Mouse (Mus musculus): ENCODE results near the gene Lrba.

The Lrba gene

GRCm38 (mm10) chr3:86224564-86225421 is at the start of gene Lrba:
Gene Lrba, plus strand, starts transcription at chr3:86224680.
- no peak for DNase-seq (ENCODE audit: extremely low read depth, low read depth, low spot score)

DNA sequence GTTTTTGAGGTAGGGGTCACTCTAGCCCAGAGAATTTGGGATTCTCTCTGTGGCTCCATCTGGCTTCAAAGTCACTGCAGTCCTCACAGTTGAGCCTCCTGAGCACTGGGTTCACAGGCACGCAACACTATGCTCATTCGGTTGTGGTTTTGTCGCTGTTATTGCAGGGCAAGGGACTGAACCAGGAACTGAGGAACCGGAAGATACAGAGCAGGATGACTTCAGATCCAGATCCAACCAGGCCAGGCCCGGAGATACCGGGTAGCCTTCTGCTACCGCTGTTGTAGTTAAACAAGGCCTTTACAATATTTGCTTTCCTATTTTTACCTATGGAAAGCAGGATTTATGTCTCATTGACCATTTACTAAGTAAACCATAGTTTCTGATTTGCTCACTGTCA is 44.8 kb upstream of the Lrba start:
- DNase-seq (ENCODE audit: extremely low read depth, low read depth, low spot score), result no peak

- DNase-seq (ENCODE audit: extremely low read depth, low read depth, low spot score), result no peak
These were observed 43.4 kb upstream of the Lrba start for GRCm38 (mm10) chr3:86181107-86181506.

GRCm38 (mm10) chr3:86184546-86184945 is 39.9 kb upstream of the Lrba start:
- DNase-seq (ENCODE audit: extremely low read depth, low read depth, low spot score), result no peak

DNA sequence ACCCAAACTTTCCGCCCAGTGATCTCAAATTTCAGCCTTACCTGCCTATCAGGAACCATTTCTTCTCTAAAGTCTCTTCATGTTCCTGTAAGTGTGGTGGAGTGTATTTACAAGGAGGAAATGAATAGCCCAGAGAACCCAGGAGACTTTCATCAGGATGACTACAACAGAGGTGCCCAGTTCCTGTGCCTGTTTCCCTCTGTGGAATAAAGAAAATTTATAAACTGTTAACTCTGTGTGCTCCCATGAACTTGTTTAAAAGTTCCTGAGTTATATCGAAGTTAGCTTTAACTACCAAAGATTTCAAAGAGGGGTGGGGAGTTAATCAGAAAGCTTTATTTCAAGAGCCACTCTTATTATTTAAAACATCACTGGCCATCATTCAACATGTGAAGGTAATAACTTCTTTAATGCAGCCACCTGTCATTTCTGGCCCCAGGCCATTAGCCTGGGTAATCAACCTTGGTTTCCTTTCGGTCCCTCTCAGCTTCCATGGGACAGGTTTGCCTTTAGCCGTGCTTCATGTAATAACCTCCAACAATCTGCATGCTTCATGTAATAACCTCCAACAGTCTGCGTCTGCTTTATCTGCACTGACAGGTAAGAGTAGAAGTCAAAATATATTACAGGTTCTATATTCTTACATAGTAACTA is 36.6 kb upstream of the Lrba start:
- DNase-seq (ENCODE audit: extremely low read depth, low read depth, low spot score), result no peak

GRCm38 (mm10) chr3:86195981-86196380 is 28.5 kb upstream of the Lrba start:
- DNase-seq (ENCODE audit: extremely low read depth, low read depth, low spot score), result no peak

DNA sequence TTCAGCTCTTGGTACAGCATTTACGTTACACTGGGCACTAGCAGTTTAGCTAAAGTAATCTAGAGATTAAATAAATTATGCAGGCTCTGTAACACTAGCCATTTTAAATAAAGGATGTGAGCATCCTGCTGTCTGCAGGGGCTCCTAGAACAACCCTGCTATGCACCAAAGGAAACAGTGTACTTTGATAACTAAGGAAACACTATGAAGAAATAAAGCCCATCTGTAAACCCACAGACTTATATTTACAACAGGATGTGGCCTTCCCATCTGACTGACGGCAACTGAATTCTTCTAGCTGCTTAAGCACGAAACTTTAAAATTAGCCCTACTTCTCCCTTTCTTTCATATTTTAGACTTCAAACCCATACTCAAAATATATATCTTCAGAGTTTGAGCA is 28.0 kb upstream of the Lrba start:
- DNase-seq (ENCODE audit: extremely low read depth, low read depth, low spot score), result no peak

DNA sequence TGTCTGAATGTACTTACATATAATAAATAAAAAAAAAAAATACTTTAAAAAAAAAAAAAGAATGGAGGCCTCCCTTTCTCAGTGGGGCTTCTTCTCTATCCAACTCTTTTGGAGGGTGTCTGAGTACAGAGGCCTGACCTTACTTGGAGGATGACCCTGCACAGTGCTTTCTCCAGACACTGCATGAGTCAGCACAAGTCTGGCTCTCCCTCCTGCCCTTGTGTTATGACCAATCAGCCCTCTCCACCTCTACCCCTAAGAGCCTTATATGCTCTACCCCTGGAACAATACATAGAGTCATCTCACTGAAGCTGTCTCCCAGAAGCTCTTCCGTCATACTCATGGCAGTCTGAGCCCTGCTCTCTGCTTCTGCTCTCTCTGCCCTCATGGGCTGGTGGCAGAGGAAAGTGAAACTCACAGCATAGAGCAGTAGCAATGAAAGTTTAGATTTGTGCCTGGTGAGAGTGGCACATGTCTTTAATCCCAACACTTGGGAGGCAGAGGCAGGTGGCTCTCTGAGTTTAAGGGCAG is 22.8 kb upstream of the Lrba start:
- no peak for DNase-seq (ENCODE audit: extremely low read depth, low read depth, low spot score)

DNA sequence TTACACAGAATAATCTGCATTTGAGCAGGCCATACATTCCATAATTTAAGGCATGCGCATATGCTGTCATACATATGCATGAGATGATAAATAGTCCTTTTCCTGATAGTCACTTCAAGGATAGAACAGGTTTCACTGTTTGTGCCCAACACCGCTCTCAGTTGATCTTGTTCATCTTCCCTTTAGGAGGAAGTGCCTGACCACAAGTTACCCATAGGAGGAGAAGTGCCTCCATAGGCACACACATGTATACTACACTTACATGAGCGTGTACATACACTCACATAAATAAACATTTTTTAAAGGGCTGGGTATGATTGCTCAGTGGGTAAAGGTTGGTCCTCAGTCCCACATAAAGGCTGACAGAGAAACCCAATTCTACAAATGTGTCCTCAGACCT is 22.0 kb upstream of the Lrba start:
- DNase-seq (ENCODE audit: extremely low read depth, low read depth, low spot score), result no peak

- no peak for DNase-seq (ENCODE audit: extremely low read depth, low read depth, low spot score)
These were observed 19.7 kb upstream of the Lrba start for GRCm38 (mm10) chr3:86204608-86205358.

DNA sequence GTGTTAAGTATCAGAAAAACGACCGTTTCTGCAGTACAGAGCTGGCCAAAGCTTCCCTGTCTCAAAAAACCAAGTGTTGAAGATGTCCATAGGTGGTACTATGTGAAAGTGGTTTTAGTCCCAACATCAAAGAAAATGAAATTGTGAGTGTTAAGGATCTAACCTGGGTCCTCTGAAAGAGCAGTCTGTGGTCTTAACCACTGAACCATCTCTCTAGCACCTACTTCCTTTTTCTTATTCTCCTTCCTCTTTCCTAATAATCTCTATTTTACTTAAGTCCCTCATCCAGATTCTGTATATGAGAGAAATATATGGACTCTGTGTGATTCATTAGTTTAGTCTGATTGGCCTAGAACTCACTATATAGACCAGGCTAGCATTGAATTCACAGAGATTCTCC is 17.9 kb upstream of the Lrba start:
- no peak for DNase-seq (ENCODE audit: extremely low read depth, low read depth, low spot score)

- no peak for DNase-seq (ENCODE audit: extremely low read depth, low read depth, low spot score)
These were observed 14.1 kb upstream of the Lrba start for GRCm38 (mm10) chr3:86210267-86210939.

DNA sequence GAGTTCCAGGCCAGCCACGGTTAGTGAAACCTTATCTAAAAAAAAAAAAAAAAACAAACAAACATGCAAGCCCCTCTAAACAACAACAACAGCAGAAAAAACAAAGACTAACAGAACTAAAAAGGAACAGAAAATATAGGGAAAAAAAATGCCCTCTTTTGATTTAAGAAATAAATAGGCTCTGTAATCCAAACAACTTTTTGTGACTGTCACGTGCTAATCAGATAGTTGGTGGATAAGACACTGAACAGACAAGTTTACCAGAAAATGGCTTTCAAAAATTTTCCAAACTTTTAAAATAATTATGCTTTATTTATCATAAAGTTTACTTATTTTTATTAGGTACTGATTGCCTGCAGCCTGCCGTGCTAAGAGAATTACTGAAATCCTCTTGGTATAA is 13.5 kb upstream of the Lrba start:
- DNase-seq (ENCODE audit: extremely low read depth, low read depth, low spot score), result no peak

DNA sequence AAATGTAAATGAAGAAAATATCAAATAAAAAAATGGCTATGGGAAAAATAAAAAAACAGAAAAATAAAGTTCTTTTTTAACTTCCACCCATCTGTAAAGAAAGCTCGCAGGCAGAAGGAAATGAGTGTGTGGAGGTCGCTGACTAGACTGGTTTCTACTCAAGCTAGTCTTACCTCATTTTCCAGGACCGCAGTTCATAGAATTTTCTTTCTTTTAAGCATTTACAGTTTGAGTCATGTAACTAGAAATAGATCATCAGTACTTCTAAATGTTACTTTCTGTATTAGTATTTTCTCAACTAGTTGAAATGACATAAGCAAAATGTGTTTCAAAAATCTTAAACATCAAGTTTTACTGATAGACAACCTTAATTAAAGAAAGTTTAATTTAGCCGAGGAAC is 10.2 kb upstream of the Lrba start:
- DNase-seq (ENCODE audit: extremely low read depth, low read depth, low spot score), result no peak

GRCm38 (mm10) chr3:86223634-86224313 is 706 bp upstream of the Lrba start:
- no peak for DNase-seq (ENCODE audit: extremely low read depth, low read depth, low spot score)

DNA sequence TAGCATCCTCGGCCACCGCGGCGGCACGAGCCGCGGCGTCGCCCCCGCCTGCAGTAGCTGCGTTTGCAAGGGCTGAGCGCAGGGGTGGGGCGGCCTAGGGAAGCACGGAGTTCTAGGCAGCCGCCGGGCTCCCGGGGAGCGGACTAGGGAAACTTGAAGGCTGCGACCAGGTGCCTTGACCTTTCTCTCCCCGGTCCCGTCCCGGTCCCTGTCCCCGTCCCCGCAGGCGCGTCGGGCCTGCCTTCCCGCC is 241 bp upstream of the Lrba start:
- no peak for DNase-seq (ENCODE audit: extremely low read depth, low read depth, low spot score)

DNA sequence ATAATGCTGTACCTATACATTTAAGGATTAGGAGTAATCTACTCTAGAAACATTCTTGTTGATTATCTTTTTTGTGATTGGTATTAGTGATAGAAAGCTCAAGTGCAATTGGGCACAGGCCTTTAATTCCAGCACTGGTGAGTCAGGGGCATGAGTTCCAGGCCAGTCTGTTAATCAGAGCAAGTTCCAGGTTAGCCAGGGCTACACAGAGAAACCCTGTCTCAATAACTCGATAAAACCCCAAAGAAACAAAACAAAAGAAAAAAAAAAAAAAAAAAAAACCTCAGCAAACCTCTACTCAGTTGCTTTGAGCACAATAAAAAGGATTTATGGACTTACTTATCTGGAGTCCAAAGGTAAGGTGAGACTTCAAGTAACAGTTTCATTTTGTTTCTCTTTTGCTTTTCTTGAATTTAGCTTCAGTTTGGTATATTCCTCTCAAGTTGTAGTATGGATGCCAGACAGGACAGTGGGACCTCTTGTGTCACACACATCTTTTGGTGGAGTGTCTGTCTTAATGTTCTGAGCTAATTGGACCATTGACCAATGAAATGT is 7.1 kb downstream of the Lrba start:
- no peak for DNase-seq (ENCODE audit: extremely low read depth, low read depth, low spot score)

GRCm38 (mm10) chr3:86247193-86247592 is 22.7 kb downstream of the Lrba start:
- no peak for DNase-seq (ENCODE audit: extremely low read depth, low read depth, low spot score)

DNA sequence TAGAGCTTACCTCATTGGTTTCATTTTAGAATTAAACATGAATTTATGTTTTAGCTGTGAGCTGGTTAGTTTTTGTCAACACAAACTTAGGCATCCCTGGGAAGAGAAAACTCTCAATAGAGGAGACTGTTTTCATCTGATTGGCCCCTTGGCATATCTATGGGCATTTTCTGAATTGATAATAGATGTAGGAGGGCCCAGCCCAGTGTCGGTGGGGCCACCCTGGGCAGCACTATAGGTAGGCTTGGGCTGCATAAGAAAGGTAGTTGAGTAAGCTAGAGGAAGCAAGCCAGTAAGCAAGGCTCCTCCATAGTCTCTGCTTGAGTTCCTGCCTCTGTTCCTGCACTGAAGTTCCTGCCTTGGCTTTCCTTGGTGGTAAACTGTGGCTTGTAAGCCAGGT is 26.7 kb downstream of the Lrba start:
- DNase-seq (ENCODE audit: extremely low read depth, low read depth, low spot score), result no peak

DNA sequence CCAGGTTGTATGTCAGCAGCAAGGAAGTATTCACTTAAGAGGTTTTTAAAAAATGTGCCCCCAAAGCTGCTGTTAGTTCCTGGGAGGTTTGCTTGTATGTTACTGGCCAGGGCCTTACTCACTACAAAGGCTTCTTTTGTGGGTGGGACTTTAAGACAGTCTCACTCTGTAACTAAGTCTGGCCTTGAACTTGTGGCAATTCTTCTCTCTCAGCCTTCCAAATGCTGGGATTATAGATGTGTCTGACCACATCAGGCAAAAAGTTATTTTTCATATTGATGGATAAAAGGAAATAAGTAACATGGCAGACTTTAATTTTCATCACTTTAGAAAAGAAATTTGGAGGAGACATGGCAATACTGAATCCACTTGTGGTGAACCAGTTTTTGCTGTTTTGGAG is 28.1 kb downstream of the Lrba start:
- no peak for DNase-seq (ENCODE audit: extremely low read depth, low read depth, low spot score)

- DNase-seq (ENCODE audit: extremely low read depth, low read depth, low spot score), result no peak
These were observed 28.6 kb downstream of the Lrba start for GRCm38 (mm10) chr3:86253071-86253470.

Measured in fat pad, adult 2 months (tissue).